Mouse (Mus musculus): ENCODE measurements around the gene Gm20696.

GRCm38 (mm10) chr6:99491146-99491545, 175.5 kb downstream of the Gm20696 start:
- TF ChIP-seq GATA1 (IDR thresholded peaks at IDR 0.05; ENCODE audit: borderline replicate concordance, low read length) (no peak), FLI1 (IDR thresholded peaks at IDR 0.05; ENCODE audit: low read length) (no peak)
